Mouse (Mus musculus): ENCODE data around the gene Zbtb8os.

DNA sequence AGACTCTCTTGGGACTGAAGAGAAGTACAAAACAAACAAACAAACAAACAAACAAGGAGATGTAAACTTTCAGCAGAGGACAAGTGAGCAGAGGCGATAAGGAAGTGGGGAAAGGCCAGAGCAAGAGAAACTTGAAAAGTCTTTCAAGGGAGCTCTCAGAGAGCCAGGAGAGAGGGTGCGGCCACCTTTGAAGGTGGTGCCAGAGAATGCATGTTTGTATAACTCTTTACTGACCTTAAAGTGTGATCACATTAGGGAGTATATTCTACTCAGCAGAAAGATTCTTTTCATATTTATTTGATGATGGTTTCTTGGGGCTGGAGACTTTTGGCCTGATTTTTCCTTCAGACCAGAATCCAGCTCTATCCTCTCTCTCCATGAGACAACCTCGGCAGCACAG is 61.5 kb downstream of the Zbtb8os start:
- TF ChIP-seq POLR2A (IDR thresholded peaks at IDR 0.05; ENCODE audit: low read depth, low read length) (no peak), CTCF (IDR thresholded peaks at IDR 0.05; ENCODE audit: borderline replicate concordance, insufficient read depth, low read length) (no peak)
